Mouse (Mus musculus) left cerebral cortex, adult 8-10 months (tissue): ENCODE results near the gene B3galt4. TPM values are rescaled to one million over a fixed set of nuclear protein-coding genes. Genes with fewer than 3 reads are reported as not detected.
A peak's percentile ranks its signal among the peaks of the same experiment; 100 is the strongest.
"Not testable (repeated sequence)": the region's sequence is repeated elsewhere in the genome, so short reads cannot be mapped to it uniquely, and the experiment has no call there.

Experiments
- DNase-seq, 2 experiments: peaks; one replicate each; pipeline ENCODE4 v3.0.0; 2022; ENCODE audit warnings: low spot score in 2 of 2
- total RNA-seq, 4 experiments: library from RNA; stranded (reverse); gene quantifications; 2 replicates each; pipeline ENCODE4 v1.2.4; 2022

The B3galt4 gene
- total RNA-seq, result 1 to 10 TPM; 5.8 to 6.9 (median 6.2) TPM

- DNase-seq, result peak; percentile 59 to 71
Measured at GRCm38 (mm10) chr17:33951021-33951946, at the start of gene B3galt4. Gene B3galt4 (minus strand): TSS chr17:33951488.

GRCm38 (mm10) chr17:34000796-34001195 lies 49.5 kb upstream of the B3galt4 start:
- DNase-seq, result not testable (repeated sequence)

- peak; percentile 50 to 70 for DNase-seq
Measured at GRCm38 (mm10) chr17:34000150-34000537, 48.9 kb upstream of the B3galt4 start, which contains the start of gene H2-K1. Gene H2-K1 (minus strand): TSS chr17:34000347.

GRCm38 (mm10) chr17:33999341-34000149 lies 48.3 kb upstream of the B3galt4 start:
- no peak for DNase-seq

GRCm38 (mm10) chr17:33998697-33999096 lies 47.4 kb upstream of the B3galt4 start:
- DNase-seq, result not testable (repeated sequence)

- not testable (repeated sequence) for DNase-seq
Measured at GRCm38 (mm10) chr17:33997025-33997424, 45.7 kb upstream of the B3galt4 start.

- no peak for DNase-seq
Measured at GRCm38 (mm10) chr17:33995651-33996050, 44.4 kb upstream of the B3galt4 start.

- DNase-seq, result no peak
Measured at GRCm38 (mm10) chr17:33994959-33995358, 43.7 kb upstream of the B3galt4 start.

- DNase-seq, result no peak
Measured at GRCm38 (mm10) chr17:33991788-33992664, 40.7 kb upstream of the B3galt4 start.

- peak in 1 of 2 experiments; percentile 60 for DNase-seq
Measured at GRCm38 (mm10) chr17:33982136-33982535, 30.8 kb upstream of the B3galt4 start.

- DNase-seq, result peak; percentile 69 to 92
Measured at GRCm38 (mm10) chr17:33981192-33981909, 30.1 kb upstream of the B3galt4 start.

GRCm38 (mm10) chr17:33980181-33981035 lies 29.1 kb upstream of the B3galt4 start:
- no peak for DNase-seq

- DNase-seq, result no peak
Measured at GRCm38 (mm10) chr17:33979512-33980050, 28.3 kb upstream of the B3galt4 start.

- peak in 1 of 2 experiments; percentile 62 for DNase-seq
Measured at GRCm38 (mm10) chr17:33978631-33979031, 27.3 kb upstream of the B3galt4 start.

- DNase-seq, result no peak
Measured at GRCm38 (mm10) chr17:33977861-33978557, 26.7 kb upstream of the B3galt4 start.

GRCm38 (mm10) chr17:33973572-33973971 lies 22.3 kb upstream of the B3galt4 start:
- DNase-seq, result no peak

- DNase-seq, result no peak
Measured at GRCm38 (mm10) chr17:33972691-33973090, 21.4 kb upstream of the B3galt4 start.

GRCm38 (mm10) chr17:33969394-33969793 lies 18.1 kb upstream of the B3galt4 start:
- DNase-seq, result no peak
